10 mouse cellular contexts compared by ENCODE assay signal in genomic region chr8:121977819-121978590, GRCm38 (mm10). TPM values are rescaled to one million over a fixed set of nuclear protein-coding genes. Genes with fewer than 3 reads are reported as not detected.
A peak's percentile ranks its signal among the peaks of the same experiment; 100 is the strongest.
DNase-seq lines count a peak whose midpoint lies in the region; ATAC-seq lines count a peak whose summit lies in the region.
"Had no signal": no experiment of that assay in that cellular context is flagged by ENCODE, and none has a peak within 500 bp of the region (broad histone marks: within the 10 kb centered on the region; RNA-seq: fewer than 3 reads in every experiment).

No protein-coding gene starts in this region.

- H3K36me3 ChIP-seq in hindbrain, embryonic 11.5 days (ENCODE audit: control insufficient read depth, insufficient read depth, low read length): peaks cover 10% of the 10 kb centered on the region; the same call in 1 of the 2 replicates
- H3K36me3 ChIP-seq in limb, embryonic 10.5 days: peaks cover 91% of the 10 kb centered on the region

- H3K9me3 ChIP-seq in hindbrain, embryonic 11.5 days (ENCODE audit: control insufficient read depth, low read length): no peaks in the 10 kb centered on the region
- H3K9me3 ChIP-seq in limb, embryonic 10.5 days (replicated peaks): no peaks in the 10 kb centered on the region
- H3K9me3 ChIP-seq: embryonic facial prominence, embryonic 12.5 days; megakaryocyte, embryonic 14.5 days had no signal

- peak; percentile 35 for DNase-seq in left cerebral cortex, adult 11 months (ENCODE audit: low spot score)
- DNase-seq in left cerebral cortex, postnatal 36 days (ENCODE audit: low spot score in 2 of 2): no peak
- DNase-seq in Muller cell, postnatal 12 days (ENCODE audit: inconsistent ontology term): peak; percentile 44
- peak; percentile 79 for DNase-seq in embryo, embryonic 10 days (ENCODE audit: low spot score)
- DNase-seq in hindbrain, embryonic 11.5 days (ENCODE audit: low spot score): peak; percentile 64
- peak; percentile 45 for DNase-seq in limb, embryonic 10.5 days (ENCODE audit: low spot score)
- DNase-seq in retina, adult 2 months (ENCODE audit: low read depth, low spot score): peak; percentile 55
- no peak for DNase-seq in ovary, postnatal 10 days (ENCODE audit: low spot score)

- ATAC-seq in hindbrain, embryonic 11.5 days (ENCODE audit: low FRiP score): no peak

- H3K9ac ChIP-seq in hindbrain, embryonic 11.5 days (ENCODE audit: low read depth, low read length): no peak overlapping the region
- H3K9ac ChIP-seq: embryonic facial prominence, embryonic 12.5 days had no signal

- no peak overlapping the region for H3K27ac ChIP-seq in hindbrain, embryonic 11.5 days (ENCODE audit: low read depth, low read length)
- no peak overlapping the region; the same call in 1 of the 2 replicates for H3K27ac ChIP-seq in limb, embryonic 10.5 days
- H3K27ac ChIP-seq: embryonic facial prominence, embryonic 12.5 days had no signal

- intact Hi-C loops in left cerebral cortex, postnatal 36 days (cut with DNase I): loop anchor here (2.0 to 5.0 kb wide), 3 partner anchors 254 to 354 kb away; no protein-coding TSS in a partner anchor

- no peak overlapping the region for H3K4me2 ChIP-seq in hindbrain, embryonic 11.5 days (replicated peaks; ENCODE audit: low read depth, low read length)
- H3K4me2 ChIP-seq: embryonic facial prominence, embryonic 12.5 days had no signal

- no peak overlapping the region for H3K4me3 ChIP-seq in hindbrain, embryonic 11.5 days (ENCODE audit: low read depth, low read length)
- H3K4me3 ChIP-seq in limb, embryonic 10.5 days: no peak overlapping the region
- H3K4me3 ChIP-seq: embryonic facial prominence, embryonic 12.5 days; megakaryocyte, embryonic 14.5 days had no signal

- H3K27me3 ChIP-seq in hindbrain, embryonic 11.5 days (ENCODE audit: control insufficient read depth, insufficient read depth, low read length): no peaks in the 10 kb centered on the region
- no peaks in the 10 kb centered on the region for H3K27me3 ChIP-seq in limb, embryonic 10.5 days (ENCODE audit: low read depth, poor library complexity, severe bottlenecking)
- H3K27me3 ChIP-seq: embryonic facial prominence, embryonic 12.5 days; megakaryocyte, embryonic 14.5 days had no signal

- no peaks in the 10 kb centered on the region for H3K4me1 ChIP-seq in hindbrain, embryonic 11.5 days (replicated peaks; ENCODE audit: control insufficient read depth, insufficient read depth, low read length)
- H3K4me1 ChIP-seq in limb, embryonic 10.5 days: no peaks in the 10 kb centered on the region
- H3K4me1 ChIP-seq: embryonic facial prominence, embryonic 12.5 days had no signal

- 74% methylated on average over 8 of the region's 8 CpGs for WGBS in hindbrain, embryonic 11.5 days
- 72% methylated on average over 8 of the region's 8 CpGs for WGBS in limb, embryonic 10.5 days

RNA-seq across cellular contexts. Expression of gene Banp, which starts 28.5 kb away (rescaled TPM):
- total RNA-seq in left cerebral cortex, postnatal 36 days (2021): 10 to 100 TPM; 25.8 to 47.8 TPM
- 50.8 and 51.8 TPM in 2 replicates for polyA plus RNA-seq in hindbrain, embryonic 11.5 days (2014; fragmentation: Nextera tagmentation; extraction: Ambion mirVana)
- 55.4 and 60.0 TPM in 2 replicates for polyA plus RNA-seq in limb, embryonic 10.5 days (2016; fragmentation: Nextera tagmentation; extraction: Ambion mirVana)

RNA-seq across cellular contexts. Expression of gene Car5a, which starts 33.3 kb away (rescaled TPM):
- not detected for total RNA-seq in left cerebral cortex, postnatal 36 days (2021)
- polyA plus RNA-seq in hindbrain, embryonic 11.5 days (2014; fragmentation: Nextera tagmentation; extraction: Ambion mirVana): 0.15 TPM in 1 of 2 replicates, not detected in the other
- polyA plus RNA-seq in limb, embryonic 10.5 days (2016; fragmentation: Nextera tagmentation; extraction: Ambion mirVana): 0.20 TPM in 1 of 2 replicates, not detected in the other
- polyA plus RNA-seq: embryonic facial prominence, embryonic 12.5 days had no signal

Comparison
In these comparisons a context has a peak if more than half of its experiments do, and no peak if none do; other contexts are left out.
1. DNase-seq: peak in left cerebral cortex, adult 11 months (single experiment), Muller cell, postnatal 12 days (single experiment), embryo, embryonic 10 days (single experiment), hindbrain, embryonic 11.5 days (single experiment), limb, embryonic 10.5 days (single experiment) and retina, adult 2 months (single experiment); none in left cerebral cortex, postnatal 36 days (0 of 2) and ovary, postnatal 10 days (single experiment).